Mouse (Mus musculus): ENCODE results near the gene Gm21866.
"Not testable (repeated sequence)": the region's sequence is repeated elsewhere in the genome, so short reads cannot be mapped to it uniquely, and the experiment has no call there.

The Gm21866 gene

GRCm38 (mm10) chrY:13465479-13465878, at the start of gene Gm21866:
Gm21866 (minus strand) TSS chrY:13465579.
- not testable (repeated sequence) for DNase-seq

- DNase-seq, result not testable (repeated sequence)
These were observed 28.3 kb upstream of the Gm21866 start, which contains the start of gene Gm20773 for GRCm38 (mm10) chrY:13493726-13494125. Gm20773 (plus strand) TSS chrY:13494026.
